Mouse (Mus musculus): ENCODE data around the gene Hist1h2bg. TPM values are rescaled to one million over a fixed set of nuclear protein-coding genes. Genes with fewer than 3 reads are reported as not detected.
"Not testable (repeated sequence)": the region's sequence is repeated elsewhere in the genome, so short reads cannot be mapped to it uniquely, and the experiment has no call there.

The Hist1h2bg gene
- polyA plus RNA-seq, 1 experiment from 2014 or later = 8.7 TPM

GRCm38 (mm10) chr13:23591206-23591605 lies 20.0 kb downstream of the Hist1h2bg start:
- 91% methylated on average over 7 of the region's 7 CpGs for WGBS
- ATAC-seq = no peak
- H3K27ac ChIP-seq (ENCODE audit: low read length) = no peak overlapping the region
- no peak overlapping the region for H3K9ac ChIP-seq (ENCODE audit: low read depth, low read length)
- H3K4me3 ChIP-seq (ENCODE audit: low read length) = no peak overlapping the region
- no peaks in the 10 kb centered on the region for H3K36me3 ChIP-seq (ENCODE audit: control insufficient read depth, insufficient read depth, low read length)
- peaks cover 9% of the 10 kb centered on the region; the same call in 1 of the 2 replicates for H3K4me1 ChIP-seq (ENCODE audit: control insufficient read depth, insufficient read depth, low read length)
- H3K27me3 ChIP-seq (replicated peaks; ENCODE audit: control insufficient read depth, insufficient read depth, low read length) = no peaks in the 10 kb centered on the region
- H3K9me3 ChIP-seq (ENCODE audit: control insufficient read depth, low read length) = no peaks in the 10 kb centered on the region
- H3K4me2 ChIP-seq (ENCODE audit: low read depth, low read length) = no peak overlapping the region

- not testable (repeated sequence) for H3K4me3 ChIP-seq (ENCODE audit: low read length); H3K36me3 ChIP-seq (ENCODE audit: control insufficient read depth, insufficient read depth, low read length); H3K4me2 ChIP-seq (ENCODE audit: low read depth, low read length); ATAC-seq; H3K4me1 ChIP-seq (ENCODE audit: control insufficient read depth, insufficient read depth, low read length); H3K9me3 ChIP-seq (ENCODE audit: control insufficient read depth, low read length); H3K9ac ChIP-seq (ENCODE audit: low read depth, low read length); H3K27me3 ChIP-seq (replicated peaks; ENCODE audit: control insufficient read depth, insufficient read depth, low read length); H3K27ac ChIP-seq (ENCODE audit: low read length)
- 79% methylated on average over 7 of the region's 7 CpGs for WGBS
Measured at GRCm38 (mm10) chr13:23591886-23592285, 20.7 kb downstream of the Hist1h2bg start.

GRCm38 (mm10) chr13:23592614-23593013 lies 21.4 kb downstream of the Hist1h2bg start:
- 83% methylated on average over 7 of the region's 7 CpGs for WGBS
- H3K27ac ChIP-seq (ENCODE audit: low read length) = peak overlapping the region; percentile 48; the same call in 1 of the 2 replicates
- no peak for ATAC-seq

GRCm38 (mm10) chr13:23593051-23593770 lies 22.0 kb downstream of the Hist1h2bg start:
- Histone ChIP-seq H3K9ac (ENCODE audit: low read depth, low read length) (0 out of 2 replicates have a peak overlapping the region, but pooled peaks have one; percentile 37), H3K9me3 (ENCODE audit: control insufficient read depth, low read length) (no peaks in the 10 kb centered on the region)

More at GRCm38 (mm10) chr13:23592614-23593013, 21.4 kb downstream of the Hist1h2bg start:
- H3K27me3 ChIP-seq (replicated peaks; ENCODE audit: control insufficient read depth, insufficient read depth, low read length) = no peaks in the 10 kb centered on the region
- no peaks in the 10 kb centered on the region for H3K9me3 ChIP-seq (ENCODE audit: control insufficient read depth, low read length)
- no peak overlapping the region for H3K9ac ChIP-seq (ENCODE audit: low read depth, low read length)
- H3K4me1 ChIP-seq (ENCODE audit: control insufficient read depth, insufficient read depth, low read length) = peaks cover 5% of the 10 kb centered on the region; the same call in 1 of the 2 replicates
- H3K4me2 ChIP-seq (ENCODE audit: low read depth, low read length) = no peak overlapping the region
- no peaks in the 10 kb centered on the region for H3K36me3 ChIP-seq (ENCODE audit: control insufficient read depth, insufficient read depth, low read length)
- no peak overlapping the region for H3K4me3 ChIP-seq (ENCODE audit: low read length)

GRCm38 (mm10) chr13:23595185-23595584 lies 24.0 kb downstream of the Hist1h2bg start:
- Histone ChIP-seq H3K27me3 (replicated peaks; ENCODE audit: control insufficient read depth, insufficient read depth, low read length) (no peaks in the 10 kb centered on the region), H3K4me2 (ENCODE audit: low read depth, low read length) (peak overlapping the region; percentile 3; the same call in 1 of the 2 replicates), H3K9me3 (ENCODE audit: control insufficient read depth, low read length) (no peaks in the 10 kb centered on the region), H3K4me3 (ENCODE audit: low read length) (no peak overlapping the region), H3K9ac (ENCODE audit: low read depth, low read length) (no peak overlapping the region), H3K36me3 (ENCODE audit: control insufficient read depth, insufficient read depth, low read length) (no peaks in the 10 kb centered on the region), H3K27ac (ENCODE audit: low read length) (peak overlapping the region; percentile 50), H3K4me1 (ENCODE audit: control insufficient read depth, insufficient read depth, low read length) (peaks cover 5% of the 10 kb centered on the region; the same call in 1 of the 2 replicates)
- no peak for ATAC-seq
- WGBS = 77% methylated on average over 2 of the region's 2 CpGs

More at GRCm38 (mm10) chr13:23593051-23593770, 22.0 kb downstream of the Hist1h2bg start:
- Histone ChIP-seq H3K36me3 (ENCODE audit: control insufficient read depth, insufficient read depth, low read length) (no peaks in the 10 kb centered on the region), H3K4me3 (ENCODE audit: low read length) (no peak overlapping the region), H3K27me3 (replicated peaks; ENCODE audit: control insufficient read depth, insufficient read depth, low read length) (no peaks in the 10 kb centered on the region), H3K4me2 (ENCODE audit: low read depth, low read length) (no peak overlapping the region), H3K4me1 (ENCODE audit: control insufficient read depth, insufficient read depth, low read length) (peaks cover 5% of the 10 kb centered on the region; the same call in 1 of the 2 replicates), H3K27ac (ENCODE audit: low read length) (peak overlapping the region; percentile 74)
- ATAC-seq = peak; percentile 72
- 52% methylated on average over 5 of the region's 5 CpGs for WGBS

- H3K4me2 ChIP-seq (ENCODE audit: low read depth, low read length) = 0 out of 2 replicates have a peak overlapping the region, but pooled peaks have one; percentile 3
- no peaks in the 10 kb centered on the region for H3K27me3 ChIP-seq (replicated peaks; ENCODE audit: control insufficient read depth, insufficient read depth, low read length)
- ATAC-seq = peak; percentile 89
- WGBS = 70% methylated on average over 7 of the region's 7 CpGs
- no peaks in the 10 kb centered on the region for H3K9me3 ChIP-seq (ENCODE audit: control insufficient read depth, low read length)
- no peak overlapping the region for H3K4me3 ChIP-seq (ENCODE audit: low read length)
- H3K36me3 ChIP-seq (ENCODE audit: control insufficient read depth, insufficient read depth, low read length) = no peaks in the 10 kb centered on the region
- 0 out of 2 replicates have a peak overlapping the region, but pooled peaks have one; percentile 27 for H3K9ac ChIP-seq (ENCODE audit: low read depth, low read length)
- H3K4me1 ChIP-seq (ENCODE audit: control insufficient read depth, insufficient read depth, low read length) = peaks cover 5% of the 10 kb centered on the region; the same call in 1 of the 2 replicates
- H3K27ac ChIP-seq (ENCODE audit: low read length) = peak overlapping the region; percentile 76
Measured at GRCm38 (mm10) chr13:23595622-23596372, 24.6 kb downstream of the Hist1h2bg start.

- no peak for ATAC-seq
- no peaks in the 10 kb centered on the region for H3K27me3 ChIP-seq (replicated peaks; ENCODE audit: control insufficient read depth, insufficient read depth, low read length)
- WGBS = 7% methylated on average over 9 of the region's 9 CpGs
- H3K9ac ChIP-seq (ENCODE audit: low read depth, low read length) = no peak overlapping the region
- peaks cover 5% of the 10 kb centered on the region; the same call in 1 of the 2 replicates for H3K4me1 ChIP-seq (ENCODE audit: control insufficient read depth, insufficient read depth, low read length)
- no peak overlapping the region for H3K27ac ChIP-seq (ENCODE audit: low read length)
- no peaks in the 10 kb centered on the region for H3K9me3 ChIP-seq (ENCODE audit: control insufficient read depth, low read length)
- no peak overlapping the region for H3K4me2 ChIP-seq (ENCODE audit: low read depth, low read length)
- no peak overlapping the region for H3K4me3 ChIP-seq (ENCODE audit: low read length)
- no peaks in the 10 kb centered on the region for H3K36me3 ChIP-seq (ENCODE audit: control insufficient read depth, insufficient read depth, low read length)
Measured at GRCm38 (mm10) chr13:23597957-23598356, 26.8 kb downstream of the Hist1h2bg start.

GRCm38 (mm10) chr13:23603182-23603699 lies 32.0 kb downstream of the Hist1h2bg start:
- WGBS = 71% methylated on average over 7 of the region's 7 CpGs
- Histone ChIP-seq H3K9me3 (ENCODE audit: control insufficient read depth, low read length) (no peaks in the 10 kb centered on the region), H3K27ac (ENCODE audit: low read length) (no peak overlapping the region), H3K4me2 (ENCODE audit: low read depth, low read length) (no peak overlapping the region), H3K9ac (ENCODE audit: low read depth, low read length) (no peak overlapping the region), H3K27me3 (replicated peaks; ENCODE audit: control insufficient read depth, insufficient read depth, low read length) (no peaks in the 10 kb centered on the region), H3K36me3 (ENCODE audit: control insufficient read depth, insufficient read depth, low read length) (no peaks in the 10 kb centered on the region), H3K4me1 (ENCODE audit: control insufficient read depth, insufficient read depth, low read length) (no peaks in the 10 kb centered on the region), H3K4me3 (ENCODE audit: low read length) (no peak overlapping the region)
- ATAC-seq = no peak

- WGBS = 84% methylated on average over 3 of the region's 3 CpGs
- H3K4me2 ChIP-seq (ENCODE audit: low read depth, low read length) = no peak overlapping the region
- no peaks in the 10 kb centered on the region for H3K9me3 ChIP-seq (ENCODE audit: control insufficient read depth, low read length)
- no peaks in the 10 kb centered on the region for H3K36me3 ChIP-seq (ENCODE audit: control insufficient read depth, insufficient read depth, low read length)
- H3K27me3 ChIP-seq (replicated peaks; ENCODE audit: control insufficient read depth, insufficient read depth, low read length) = no peaks in the 10 kb centered on the region
- ATAC-seq = no peak
- H3K27ac ChIP-seq (ENCODE audit: low read length) = no peak overlapping the region
- H3K4me3 ChIP-seq (ENCODE audit: low read length) = no peak overlapping the region
- no peak overlapping the region for H3K9ac ChIP-seq (ENCODE audit: low read depth, low read length)
- H3K4me1 ChIP-seq (ENCODE audit: control insufficient read depth, insufficient read depth, low read length) = no peaks in the 10 kb centered on the region
Measured at GRCm38 (mm10) chr13:23604452-23604851, 33.3 kb downstream of the Hist1h2bg start.

Measured in intestine, embryonic 16.5 days (tissue).